Mouse (Mus musculus): ENCODE results near the gene D1Pas1. TPM values are rescaled to one million over a fixed set of nuclear protein-coding genes. Genes with fewer than 3 reads are reported as not detected.

D1Pas1 gene
- total RNA-seq, 2 experiments from 2014 or later: 0.10 TPM; not detected in 1

- no peak for TF ChIP-seq CTCF (conservative IDR thresholded peaks at IDR 0.05)
- Histone ChIP-seq H3K4me3 (no peak overlapping the region), H3K27ac (no peak overlapping the region)
- DNase-seq (ENCODE audit: low spot score in 2 of 2): no peak
Observed at GRCm38 (mm10) chr1:186997596-186998304, 30.5 kb downstream of the D1Pas1 start.

GRCm38 (mm10) chr1:187003441-187003861, 36.2 kb downstream of the D1Pas1 start:
- no peak for DNase-seq (ENCODE audit: low spot score in 2 of 2)
- Histone ChIP-seq H3K27ac (no peak overlapping the region), H3K4me3 (no peak overlapping the region)
- no peak for TF ChIP-seq CTCF (conservative IDR thresholded peaks at IDR 0.05)

- Histone ChIP-seq H3K27ac (no peak overlapping the region), H3K4me3 (no peak overlapping the region)
- no peak for TF ChIP-seq CTCF (conservative IDR thresholded peaks at IDR 0.05)
- no peak for DNase-seq (ENCODE audit: low spot score in 2 of 2)
Observed at GRCm38 (mm10) chr1:187004306-187004705, 37.1 kb downstream of the D1Pas1 start.

- H3K27ac ChIP-seq: no peak overlapping the region
- H3K4me3 ChIP-seq: no peak overlapping the region
- TF ChIP-seq CTCF (conservative IDR thresholded peaks at IDR 0.05): no peak
- DNase-seq (ENCODE audit: low spot score in 2 of 2): no peak
Observed at GRCm38 (mm10) chr1:187006227-187006925, 39.2 kb downstream of the D1Pas1 start.

GRCm38 (mm10) chr1:187008236-187008635, 41.0 kb downstream of the D1Pas1 start:
- no peak for TF ChIP-seq CTCF (conservative IDR thresholded peaks at IDR 0.05)
- no peak for DNase-seq (ENCODE audit: low spot score in 2 of 2)
- H3K27ac ChIP-seq: no peak overlapping the region
- H3K4me3 ChIP-seq: no peak overlapping the region

GRCm38 (mm10) chr1:187010071-187010470, 42.9 kb downstream of the D1Pas1 start:
- Histone ChIP-seq H3K27ac (no peak overlapping the region), H3K4me3 (no peak overlapping the region)
- DNase-seq (ENCODE audit: low spot score in 2 of 2): no peak
- no peak for TF ChIP-seq CTCF (conservative IDR thresholded peaks at IDR 0.05)

GRCm38 (mm10) chr1:187011601-187012000, 44.4 kb downstream of the D1Pas1 start:
- no peak for TF ChIP-seq CTCF (conservative IDR thresholded peaks at IDR 0.05)
- Histone ChIP-seq H3K27ac (no peak overlapping the region), H3K4me3 (no peak overlapping the region)
- no peak for DNase-seq (ENCODE audit: low spot score in 2 of 2)

GRCm38 (mm10) chr1:187014141-187014540, 46.9 kb downstream of the D1Pas1 start:
- DNase-seq (ENCODE audit: low spot score in 2 of 2): no peak
- Histone ChIP-seq H3K4me3 (no peak overlapping the region), H3K27ac (no peak overlapping the region)
- no peak for TF ChIP-seq CTCF (conservative IDR thresholded peaks at IDR 0.05)

GRCm38 (mm10) chr1:187015673-187016072, 48.5 kb downstream of the D1Pas1 start:
- no peak overlapping the region for H3K4me3 ChIP-seq
- no peak overlapping the region for H3K27ac ChIP-seq
- no peak for DNase-seq (ENCODE audit: low spot score in 2 of 2)
- no peak for TF ChIP-seq CTCF (conservative IDR thresholded peaks at IDR 0.05)

- H3K4me3 ChIP-seq: no peak overlapping the region
- H3K27ac ChIP-seq: no peak overlapping the region
- no peak for TF ChIP-seq CTCF (conservative IDR thresholded peaks at IDR 0.05)
- DNase-seq (ENCODE audit: low spot score in 2 of 2): no peak
Observed at GRCm38 (mm10) chr1:187016116-187016515, 48.9 kb downstream of the D1Pas1 start.

GRCm38 (mm10) chr1:187020011-187020410, 52.8 kb downstream of the D1Pas1 start:
- no peak overlapping the region for H3K4me3 ChIP-seq
- DNase-seq (ENCODE audit: low spot score in 2 of 2): no peak
- TF ChIP-seq CTCF (conservative IDR thresholded peaks at IDR 0.05): no peak
- no peak overlapping the region for H3K27ac ChIP-seq

Other genes starting within 250 kb of the D1Pas1 start
- gene Rrp15, start 218.1 kb upstream of the D1Pas1 start, total RNA-seq (2021): 10 to 100 TPM; 14.6 to 15.2 TPM
- under 1 TPM; 0.74 to 0.79 TPM for gene Spata17, start 248.0 kb downstream of the D1Pas1 start, total RNA-seq (2021)
- gene Gpatch2, start 248.1 kb downstream of the D1Pas1 start, total RNA-seq (2021): 10 to 100 TPM; 19.6 to 24.3 TPM

Data from layer of hippocampus, adult 2 months (tissue).